ENCODE assay signal across 7 mouse cellular contexts in the genomic region with DNA sequence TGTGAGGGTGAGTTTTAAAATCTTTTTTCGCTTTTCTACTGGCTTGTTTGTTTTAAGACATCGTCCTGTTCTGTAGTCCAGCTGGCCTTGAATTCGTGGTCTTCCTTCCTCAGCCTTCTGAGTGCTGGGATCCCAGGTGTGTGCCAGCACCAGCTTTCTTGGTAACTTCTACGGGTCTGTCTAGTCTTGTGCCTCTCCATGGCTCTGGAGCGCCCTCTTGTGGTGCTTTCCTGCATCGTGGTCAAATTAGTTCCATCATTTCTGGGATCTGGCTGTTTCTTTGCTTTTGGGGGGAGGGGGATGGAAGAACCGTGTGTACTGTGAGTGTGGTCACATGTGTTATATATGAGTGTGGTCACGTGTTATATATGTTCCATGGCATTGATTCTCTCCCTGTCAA. TPM values are rescaled to one million over a fixed set of nuclear protein-coding genes. Genes with fewer than 3 reads are reported as not detected.
DNase-seq lines count a peak whose midpoint lies in the region; ATAC-seq lines count a peak whose summit lies in the region.

No protein-coding gene starts in this region.

- no peak overlapping the region for H3K27ac ChIP-seq in intestine, embryonic 16.5 days (ENCODE audit: low read length)
- no peak overlapping the region for H3K27ac ChIP-seq in midbrain, embryonic 14.5 days (replicated peaks; ENCODE audit: low read depth, low read length)

- H3K9me3 ChIP-seq in intestine, embryonic 16.5 days (ENCODE audit: control insufficient read depth, low read length), result no peaks in the 10 kb centered on the region
- H3K9me3 ChIP-seq in midbrain, embryonic 14.5 days (ENCODE audit: control insufficient read depth, low read length), result no peaks in the 10 kb centered on the region

- no peaks in the 10 kb centered on the region for H3K27me3 ChIP-seq in intestine, embryonic 16.5 days (replicated peaks; ENCODE audit: control insufficient read depth, insufficient read depth, low read length)
- H3K27me3 ChIP-seq in midbrain, embryonic 14.5 days (ENCODE audit: control insufficient read depth, insufficient read depth, low read length), result no peaks in the 10 kb centered on the region

- H3K4me3 ChIP-seq in intestine, embryonic 16.5 days (ENCODE audit: low read length), result no peak overlapping the region
- H3K4me3 ChIP-seq in midbrain, embryonic 14.5 days (replicated peaks; ENCODE audit: low read depth, low read length), result no peak overlapping the region

- H3K9ac ChIP-seq in intestine, embryonic 16.5 days (ENCODE audit: low read depth, low read length), result no peak overlapping the region
- no peak overlapping the region for H3K9ac ChIP-seq in midbrain, embryonic 14.5 days (replicated peaks; ENCODE audit: low read length)

- H3K4me1 ChIP-seq in intestine, embryonic 16.5 days (ENCODE audit: control insufficient read depth, insufficient read depth, low read length), result no peaks in the 10 kb centered on the region
- no peaks in the 10 kb centered on the region for H3K4me1 ChIP-seq in midbrain, embryonic 14.5 days (ENCODE audit: control insufficient read depth, insufficient read depth, low read length)

- 6% methylated on average over 8 of the region's 8 CpGs for WGBS in intestine, embryonic 16.5 days
- 10% methylated on average over 8 of the region's 8 CpGs for WGBS in midbrain, embryonic 14.5 days

- intact Hi-C loops in left cerebral cortex, postnatal 36 days (cut with DNase I), result loop anchor here (2.0 kb wide), 1 partner anchor 157 kb away; no protein-coding TSS in a partner anchor

- peak; percentile 84 for ATAC-seq in common myeloid progenitor, adult 5-6 weeks (replicated peaks; ENCODE audit: low read depth, poor library complexity, severe bottlenecking)
- peak; percentile 82 for ATAC-seq in intestine, embryonic 16.5 days
- no peak for ATAC-seq in midbrain, embryonic 14.5 days (ENCODE audit: low FRiP score, low TSS enrichment)

- peaks cover 4% of the 10 kb centered on the region for H3K36me3 ChIP-seq in intestine, embryonic 16.5 days (ENCODE audit: control insufficient read depth, insufficient read depth, low read length)
- peaks cover 26% of the 10 kb centered on the region for H3K36me3 ChIP-seq in midbrain, embryonic 14.5 days (ENCODE audit: control insufficient read depth, insufficient read depth, low read length)

- peak; percentile 76 to 93 for DNase-seq in adrenal gland, adult (ENCODE audit: inconsistent age in 2 of 2, low spot score in 1 of 2)
- DNase-seq in gastrocnemius, postnatal 10 days, result peak; percentile 89
- peak; percentile 76 to 80 for DNase-seq in left cerebral cortex, postnatal 36 days (ENCODE audit: low spot score in 2 of 2)
- peak; percentile 90 for DNase-seq in midbrain, embryonic 14.5 days
- peak; percentile 75 for DNase-seq in spleen, adult 12 weeks (ENCODE audit: low spot score)

- no peak overlapping the region for H3K4me2 ChIP-seq in intestine, embryonic 16.5 days (ENCODE audit: low read depth, low read length)
- no peak overlapping the region for H3K4me2 ChIP-seq in midbrain, embryonic 14.5 days (ENCODE audit: low read length)

RNA-seq across cellular contexts. Expression of a gene that starts 14.5 kb away (rescaled TPM):
- total RNA-seq in common myeloid progenitor, adult 5-6 weeks (2017), result 43.8 and 44.0 TPM in 2 replicates
- total RNA-seq in gastrocnemius, postnatal 10 days (2021), result 10 to 100 TPM in 1 of 2 experiments, 1 to 10 TPM in 1; 8.3 to 13.0 TPM
- 39.3 and 40.3 TPM in 2 replicates for polyA plus RNA-seq in intestine, embryonic 16.5 days (2015; fragmentation: Nextera tagmentation; extraction: Ambion mirVana)
- 100 to 1,000 TPM; 123 to 140 TPM for total RNA-seq in left cerebral cortex, postnatal 36 days (2021)
- polyA plus RNA-seq in midbrain, embryonic 14.5 days (2014; fragmentation: Nextera tagmentation; extraction: Ambion mirVana), result 171 and 183 TPM in 2 replicates

RNA-seq across cellular contexts. Expression of a gene that starts 28.2 kb away (rescaled TPM):
- total RNA-seq in common myeloid progenitor, adult 5-6 weeks (2017), result 8.1 and 9.6 TPM in 2 replicates
- 1 to 10 TPM; 2.0 to 2.2 TPM for total RNA-seq in gastrocnemius, postnatal 10 days (2021)
- polyA plus RNA-seq in intestine, embryonic 16.5 days (2015; fragmentation: Nextera tagmentation; extraction: Ambion mirVana), result 1.4 and 1.5 TPM in 2 replicates
- under 1 TPM; 0.54 to 0.70 TPM for total RNA-seq in left cerebral cortex, postnatal 36 days (2021)
- polyA plus RNA-seq in midbrain, embryonic 14.5 days (2014; fragmentation: Nextera tagmentation; extraction: Ambion mirVana), result 0.22 and 0.46 TPM in 2 replicates

RNA-seq across cellular contexts. Expression of a gene that starts 33.0 kb away (rescaled TPM):
- total RNA-seq in common myeloid progenitor, adult 5-6 weeks (2017), result 22.0 and 27.8 TPM in 2 replicates
- 1 to 10 TPM; 7.3 to 8.7 TPM for total RNA-seq in gastrocnemius, postnatal 10 days (2021)
- 21.3 and 22.7 TPM in 2 replicates for polyA plus RNA-seq in intestine, embryonic 16.5 days (2015; fragmentation: Nextera tagmentation; extraction: Ambion mirVana)
- total RNA-seq in left cerebral cortex, postnatal 36 days (2021), result 10 to 100 TPM; 13.6 to 14.2 TPM
- 27.7 and 31.2 TPM in 2 replicates for polyA plus RNA-seq in midbrain, embryonic 14.5 days (2014; fragmentation: Nextera tagmentation; extraction: Ambion mirVana)

RNA-seq across cellular contexts. Expression of a gene that starts 34.0 kb away (rescaled TPM):
- total RNA-seq in common myeloid progenitor, adult 5-6 weeks (2017), result not detected in 2 replicates
- not detected for total RNA-seq in gastrocnemius, postnatal 10 days (2021)
- not detected in 2 replicates for polyA plus RNA-seq in intestine, embryonic 16.5 days (2015; fragmentation: Nextera tagmentation; extraction: Ambion mirVana)
- under 1 TPM in 1 of 2 experiments, not detected in 1; 0.30 TPM for total RNA-seq in left cerebral cortex, postnatal 36 days (2021)
- polyA plus RNA-seq in midbrain, embryonic 14.5 days (2014; fragmentation: Nextera tagmentation; extraction: Ambion mirVana), result 0.92 and 1.0 TPM in 2 replicates
